Mouse (Mus musculus): ENCODE measurements around the gene Fam210b. TPM values are rescaled to one million over a fixed set of nuclear protein-coding genes. Genes with fewer than 3 reads are reported as not detected.
A peak's percentile ranks its signal among the peaks of the same experiment; 100 is the strongest.

Gene Fam210b
- polyA plus RNA-seq, 1 experiment from 2014 or later, result 10.4 TPM

DNA sequence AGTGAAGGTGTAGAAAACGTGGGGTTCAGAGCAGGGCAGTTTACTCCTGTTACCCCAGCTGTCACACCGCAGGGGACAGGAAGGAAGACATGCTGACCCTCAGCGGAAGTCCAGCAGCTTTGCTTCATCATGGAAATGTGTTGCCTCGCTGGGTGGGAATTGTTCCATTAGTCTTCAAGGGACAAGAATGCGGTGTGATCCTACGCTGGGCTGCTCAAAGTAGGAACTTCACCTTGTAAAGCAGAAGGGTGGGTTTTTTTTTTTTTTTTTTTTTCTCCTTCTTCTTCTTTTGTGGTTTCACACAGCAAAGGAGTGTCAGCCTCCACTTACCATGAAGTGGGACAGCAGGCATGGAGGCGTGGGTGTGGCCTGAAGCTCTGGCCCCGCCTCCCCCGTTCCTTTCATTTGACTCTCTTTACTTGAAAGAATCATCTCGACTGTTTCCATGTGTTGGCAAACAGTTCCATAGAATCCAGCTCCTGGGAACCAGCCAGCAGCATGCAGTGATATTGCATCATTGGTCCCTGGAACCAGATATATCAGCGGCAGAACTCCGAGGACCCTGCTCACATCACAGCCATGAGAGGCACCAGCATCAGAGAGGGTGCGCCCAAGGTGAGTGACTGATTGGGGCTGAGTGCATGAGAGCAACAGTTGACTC, 48.2 kb downstream of the Fam210b start, which contains the start of gene Cass4:
Gene Cass4 (plus strand): TSS at position 404 of the 661 bp plus-strand sequence.
- no peaks in the 10 kb centered on the region for H3K27me3 ChIP-seq (ENCODE audit: control insufficient read depth, insufficient read depth, low read length)
- peak within 1 kb of the TSS; percentile 34 for H3K4me2 ChIP-seq (ENCODE audit: low read length)
- no peak for ATAC-seq (ENCODE audit: insufficient number of reproducible peaks, insufficient read depth, low FRiP score, low read depth)
- H3K9me3 ChIP-seq (ENCODE audit: control insufficient read depth, low read length), result no peaks in the 10 kb centered on the region
- no peak within 1 kb of the TSS for H3K9ac ChIP-seq (ENCODE audit: low read length)
- WGBS, result 16% methylated on average over 13 of the region's 13 CpGs
- H3K27ac ChIP-seq (replicated peaks in 1 of 2; ENCODE audit: control insufficient read depth in 1 of 2, insufficient read depth in 1 of 2, low read depth in 2 of 2, low read length in 2 of 2), result no peak within 1 kb of the TSS
- H3K36me3 ChIP-seq (ENCODE audit: control insufficient read depth, insufficient read depth, low read length), result no peaks in the 10 kb centered on the region
- no peak within 1 kb of the TSS for H3K4me3 ChIP-seq (ENCODE audit: control insufficient read depth in 1 of 2, insufficient read depth in 1 of 2, low read depth in 1 of 2, low read length in 2 of 2)
- peaks cover 2 to 4% of the 10 kb centered on the region in 2 experiments; a peak in 2 of 4 replicates for H3K4me1 ChIP-seq (ENCODE audit: control insufficient read depth in 2 of 2, insufficient read depth in 2 of 2, low read length in 2 of 2)

DNA sequence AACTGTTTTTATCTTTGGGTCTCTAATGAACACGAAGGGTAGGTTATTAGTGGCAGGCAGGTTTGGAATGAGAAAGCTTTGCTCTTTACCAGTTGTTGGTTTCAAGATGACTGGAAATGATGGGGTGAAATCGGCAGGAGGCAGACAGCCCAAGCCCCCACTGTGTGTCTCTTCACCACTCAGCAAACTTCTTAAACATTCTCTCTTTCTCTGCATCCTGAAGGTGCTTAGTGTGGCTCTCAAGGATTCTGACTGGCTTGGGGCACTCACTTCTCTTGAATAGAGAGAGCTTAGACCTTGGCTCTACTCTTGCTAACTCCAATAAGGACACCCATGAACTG, 48.7 kb downstream of the Fam210b start:
- H3K4me2 ChIP-seq (ENCODE audit: low read length), result peak overlapping the region; percentile 34; the same call in 1 of the 2 replicates
- 54% methylated on average over 2 of the region's 2 CpGs for WGBS
- H3K9me3 ChIP-seq (ENCODE audit: control insufficient read depth, low read length), result no peaks in the 10 kb centered on the region
- no peak for ATAC-seq (ENCODE audit: insufficient number of reproducible peaks, insufficient read depth, low FRiP score, low read depth)
- H3K9ac ChIP-seq (ENCODE audit: low read length), result no peak overlapping the region
- H3K4me1 ChIP-seq (ENCODE audit: control insufficient read depth in 2 of 2, insufficient read depth in 2 of 2, low read length in 2 of 2), result peaks cover 2 to 4% of the 10 kb centered on the region in 2 experiments; a peak in 2 of 4 replicates
- no peak overlapping the region for H3K4me3 ChIP-seq (ENCODE audit: control insufficient read depth in 1 of 2, insufficient read depth in 1 of 2, low read depth in 1 of 2, low read length in 2 of 2)
- no peaks in the 10 kb centered on the region for H3K36me3 ChIP-seq (ENCODE audit: control insufficient read depth, insufficient read depth, low read length)
- no peaks in the 10 kb centered on the region for H3K27me3 ChIP-seq (ENCODE audit: control insufficient read depth, insufficient read depth, low read length)
- no peak overlapping the region for H3K27ac ChIP-seq (replicated peaks in 1 of 2; ENCODE audit: control insufficient read depth in 1 of 2, insufficient read depth in 1 of 2, low read depth in 2 of 2, low read length in 2 of 2)

DNA sequence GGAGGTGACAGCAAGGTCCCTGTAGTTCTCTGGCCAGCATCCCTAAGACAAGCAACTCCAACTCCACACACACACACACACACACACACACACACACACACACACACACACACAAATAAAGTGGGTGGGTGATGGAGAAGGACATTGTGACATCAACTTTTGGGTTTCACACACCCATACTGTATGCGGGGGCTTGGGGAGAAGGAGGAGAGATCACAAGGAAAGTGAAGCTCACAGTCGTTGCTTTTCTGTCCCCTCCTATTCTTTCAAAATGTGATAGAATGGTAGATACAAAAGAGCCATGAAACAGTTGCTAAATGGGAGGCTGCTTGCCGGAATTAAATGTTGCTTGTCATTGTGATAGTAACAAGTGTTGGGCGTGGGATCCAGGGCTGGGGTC, 49.3 kb downstream of the Fam210b start:
- no peaks in the 10 kb centered on the region for H3K9me3 ChIP-seq (ENCODE audit: control insufficient read depth, low read length)
- H3K9ac ChIP-seq (ENCODE audit: low read length), result no peak overlapping the region
- WGBS, result 71% methylated on average over 4 of the region's 4 CpGs
- H3K27ac ChIP-seq (replicated peaks in 1 of 2; ENCODE audit: control insufficient read depth in 1 of 2, insufficient read depth in 1 of 2, low read depth in 2 of 2, low read length in 2 of 2), result no peak overlapping the region
- no peaks in the 10 kb centered on the region for H3K27me3 ChIP-seq (ENCODE audit: control insufficient read depth, insufficient read depth, low read length)
- no peak for ATAC-seq (ENCODE audit: insufficient number of reproducible peaks, insufficient read depth, low FRiP score, low read depth)
- H3K36me3 ChIP-seq (ENCODE audit: control insufficient read depth, insufficient read depth, low read length), result no peaks in the 10 kb centered on the region
- no peak overlapping the region for H3K4me2 ChIP-seq (ENCODE audit: low read length)
- H3K4me3 ChIP-seq (ENCODE audit: control insufficient read depth in 1 of 2, insufficient read depth in 1 of 2, low read depth in 1 of 2, low read length in 2 of 2), result no peak overlapping the region
- H3K4me1 ChIP-seq (ENCODE audit: control insufficient read depth in 2 of 2, insufficient read depth in 2 of 2, low read length in 2 of 2), result peaks cover 2 to 4% of the 10 kb centered on the region in 2 experiments; a peak in 2 of 4 replicates

DNA sequence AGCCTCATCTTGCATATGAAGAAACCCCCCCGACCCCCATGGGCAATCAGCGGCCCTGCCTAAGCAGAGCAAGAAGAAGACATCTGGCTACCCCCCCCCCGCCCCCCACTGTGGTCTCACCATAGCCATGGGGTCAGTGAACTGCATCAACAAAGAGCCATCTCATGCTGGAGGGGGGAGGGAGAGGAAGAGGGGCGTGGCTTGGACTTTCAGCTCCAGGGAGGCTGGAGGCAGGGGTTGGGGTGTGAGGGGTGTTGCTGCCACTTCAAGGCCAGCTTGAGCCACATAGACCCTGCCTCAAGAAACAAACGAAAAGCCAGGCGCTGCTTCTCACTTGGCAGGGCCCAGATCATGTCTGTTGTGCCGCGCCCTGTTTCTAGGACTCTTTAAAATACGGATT, 50.6 kb downstream of the Fam210b start:
- H3K27ac ChIP-seq (replicated peaks in 1 of 2; ENCODE audit: control insufficient read depth in 1 of 2, insufficient read depth in 1 of 2, low read depth in 2 of 2, low read length in 2 of 2), result no peak overlapping the region
- no peak for ATAC-seq (ENCODE audit: insufficient number of reproducible peaks, insufficient read depth, low FRiP score, low read depth)

DNA sequence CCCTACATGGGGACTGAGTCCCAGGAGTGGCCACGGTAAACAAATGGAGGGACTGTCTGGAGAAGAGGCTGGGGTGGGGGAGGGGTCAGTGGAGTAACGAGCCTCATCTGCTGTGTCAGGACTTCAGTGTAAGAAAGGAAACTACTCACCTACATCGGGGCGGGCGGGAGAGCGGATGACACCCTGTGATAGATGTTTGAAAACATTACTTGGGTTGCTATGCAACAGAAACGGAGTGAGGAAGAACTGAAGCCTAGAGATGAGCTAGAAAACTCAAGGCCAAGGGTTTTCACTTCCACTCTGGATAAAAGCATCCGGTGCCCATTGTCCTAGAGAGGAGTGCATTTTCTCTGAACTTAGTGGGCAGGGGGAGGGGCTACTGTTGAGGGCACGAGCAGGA, 54.5 kb downstream of the Fam210b start:
- no peaks in the 10 kb centered on the region for H3K9me3 ChIP-seq (ENCODE audit: control insufficient read depth, low read length)
- H3K9ac ChIP-seq (ENCODE audit: low read length), result no peak overlapping the region
- 0 out of 2 replicates have a peak, but pooled peaks cover 3% of the 10 kb centered on the region for H3K27me3 ChIP-seq (ENCODE audit: control insufficient read depth, insufficient read depth, low read length)
- no peak overlapping the region for H3K4me3 ChIP-seq (ENCODE audit: control insufficient read depth in 1 of 2, insufficient read depth in 1 of 2, low read depth in 1 of 2, low read length in 2 of 2)
- no peaks in the 10 kb centered on the region for H3K36me3 ChIP-seq (ENCODE audit: control insufficient read depth, insufficient read depth, low read length)
- no peak overlapping the region for H3K27ac ChIP-seq (replicated peaks in 1 of 2; ENCODE audit: control insufficient read depth in 1 of 2, insufficient read depth in 1 of 2, low read depth in 2 of 2, low read length in 2 of 2)
- WGBS, result 26% methylated on average over 9 of the region's 9 CpGs
- no peaks in the 10 kb centered on the region; a peak in 1 of 4 replicates for H3K4me1 ChIP-seq (ENCODE audit: control insufficient read depth in 2 of 2, insufficient read depth in 2 of 2, low read length in 2 of 2)
- H3K4me2 ChIP-seq (ENCODE audit: low read length), result no peak overlapping the region
- ATAC-seq (ENCODE audit: insufficient number of reproducible peaks, insufficient read depth, low FRiP score, low read depth), result no peak

More for the DNA sequence above, 50.6 kb downstream of the Fam210b start:
- no peaks in the 10 kb centered on the region for H3K27me3 ChIP-seq (ENCODE audit: control insufficient read depth, insufficient read depth, low read length)
- H3K9me3 ChIP-seq (ENCODE audit: control insufficient read depth, low read length), result no peaks in the 10 kb centered on the region
- peaks cover 2 to 4% of the 10 kb centered on the region in 2 experiments; a peak in 2 of 4 replicates for H3K4me1 ChIP-seq (ENCODE audit: control insufficient read depth in 2 of 2, insufficient read depth in 2 of 2, low read length in 2 of 2)
- WGBS, result 40% methylated on average over 9 of the region's 9 CpGs
- H3K4me3 ChIP-seq (ENCODE audit: control insufficient read depth in 1 of 2, insufficient read depth in 1 of 2, low read depth in 1 of 2, low read length in 2 of 2), result no peak overlapping the region
- no peaks in the 10 kb centered on the region for H3K36me3 ChIP-seq (ENCODE audit: control insufficient read depth, insufficient read depth, low read length)
- H3K9ac ChIP-seq (ENCODE audit: low read length), result no peak overlapping the region
- H3K4me2 ChIP-seq (ENCODE audit: low read length), result no peak overlapping the region

DNA sequence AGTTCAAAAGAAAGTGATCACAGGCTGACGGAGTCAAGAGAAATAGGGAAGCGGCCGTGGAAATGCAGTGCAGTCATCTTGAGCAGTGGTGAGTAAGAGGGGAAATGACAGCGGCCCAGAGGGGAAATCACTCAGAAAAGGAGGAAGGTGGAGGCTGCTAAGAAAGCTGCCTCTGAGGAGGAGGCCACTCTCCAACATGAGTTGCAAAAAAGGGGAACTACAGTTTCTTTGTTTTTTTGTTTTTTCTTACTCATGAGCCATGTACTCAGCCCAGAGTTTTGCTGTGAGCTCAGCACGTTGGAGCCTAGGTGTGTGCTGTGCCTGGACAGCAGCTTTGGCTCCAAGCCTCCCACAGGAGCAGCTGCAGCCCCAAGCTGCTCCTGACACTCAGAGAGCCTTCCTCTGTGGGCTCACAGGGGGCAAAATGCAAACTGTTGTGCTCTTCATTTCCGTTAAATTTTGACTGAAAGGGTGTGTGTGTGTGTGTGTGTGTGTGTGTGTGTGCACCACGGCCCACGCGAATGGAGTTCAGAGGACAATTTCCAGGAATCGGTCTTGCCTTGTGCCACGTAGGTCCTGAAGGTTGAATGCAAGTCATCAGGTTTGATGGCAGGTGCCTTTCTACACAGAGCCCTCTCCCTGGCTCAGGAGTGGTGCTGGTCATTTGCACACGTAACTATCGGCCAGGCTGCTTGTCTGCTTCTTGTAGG, 55.9 kb downstream of the Fam210b start:
- H3K27me3 ChIP-seq (ENCODE audit: control insufficient read depth, insufficient read depth, low read length), result 0 out of 2 replicates have a peak, but pooled peaks cover 3% of the 10 kb centered on the region
- H3K9me3 ChIP-seq (ENCODE audit: control insufficient read depth, low read length), result no peaks in the 10 kb centered on the region
- H3K27ac ChIP-seq (replicated peaks in 1 of 2; ENCODE audit: control insufficient read depth in 1 of 2, insufficient read depth in 1 of 2, low read depth in 2 of 2, low read length in 2 of 2), result peak overlapping the region; percentile 21 to 43; a peak in 2 of 4 replicates
- H3K9ac ChIP-seq (ENCODE audit: low read length), result no peak overlapping the region
- no peak overlapping the region for H3K4me3 ChIP-seq (ENCODE audit: control insufficient read depth in 1 of 2, insufficient read depth in 1 of 2, low read depth in 1 of 2, low read length in 2 of 2)
- WGBS, result 65% methylated on average over 13 of the region's 13 CpGs
- no peak overlapping the region for H3K4me2 ChIP-seq (ENCODE audit: low read length)
- H3K36me3 ChIP-seq (ENCODE audit: control insufficient read depth, insufficient read depth, low read length), result no peaks in the 10 kb centered on the region
- H3K4me1 ChIP-seq (ENCODE audit: control insufficient read depth in 2 of 2, insufficient read depth in 2 of 2, low read length in 2 of 2), result no peaks in the 10 kb centered on the region; a peak in 1 of 4 replicates
- ATAC-seq (ENCODE audit: insufficient number of reproducible peaks, insufficient read depth, low FRiP score, low read depth), result no peak

DNA sequence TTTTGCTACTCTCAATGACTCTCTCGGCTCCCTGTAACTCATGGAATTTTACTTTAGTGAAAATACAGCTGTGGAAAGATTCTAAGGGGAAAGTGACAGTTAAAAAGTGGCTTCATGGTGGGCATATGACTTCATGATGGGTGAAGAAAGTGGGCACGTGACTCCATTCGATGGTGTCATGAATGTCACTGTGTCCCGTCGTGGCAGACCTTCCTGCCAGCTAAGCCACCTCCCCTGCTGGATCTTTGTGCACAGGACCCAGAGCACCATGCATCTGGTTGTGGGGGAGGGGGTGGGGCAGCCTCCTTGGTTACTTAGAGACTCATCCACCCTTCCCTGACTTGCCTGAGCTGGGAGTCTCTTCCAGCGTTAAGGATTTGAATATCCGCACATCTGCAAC, 58.9 kb downstream of the Fam210b start:
- Histone ChIP-seq H3K4me1 (ENCODE audit: control insufficient read depth in 2 of 2, insufficient read depth in 2 of 2, low read length in 2 of 2) (no peaks in the 10 kb centered on the region; a peak in 1 of 4 replicates), H3K9ac (ENCODE audit: low read length) (no peak overlapping the region), H3K4me2 (ENCODE audit: low read length) (no peak overlapping the region), H3K27me3 (ENCODE audit: control insufficient read depth, insufficient read depth, low read length) (0 out of 2 replicates have a peak, but pooled peaks cover 3% of the 10 kb centered on the region), H3K9me3 (ENCODE audit: control insufficient read depth, low read length) (no peaks in the 10 kb centered on the region), H3K27ac (replicated peaks in 1 of 2; ENCODE audit: control insufficient read depth in 1 of 2, insufficient read depth in 1 of 2, low read depth in 2 of 2, low read length in 2 of 2) (no peak overlapping the region), H3K4me3 (ENCODE audit: control insufficient read depth in 1 of 2, insufficient read depth in 1 of 2, low read depth in 1 of 2, low read length in 2 of 2) (no peak overlapping the region), H3K36me3 (ENCODE audit: control insufficient read depth, insufficient read depth, low read length) (no peaks in the 10 kb centered on the region)
- ATAC-seq (ENCODE audit: insufficient number of reproducible peaks, insufficient read depth, low FRiP score, low read depth), result no peak
- WGBS, result 60% methylated on average over 7 of the region's 7 CpGs

Data from heart, embryonic 14.5 days (tissue).